Mouse (Mus musculus) intestine, embryonic 15.5 days (tissue): ENCODE data around the gene Cep19. TPM values are rescaled to one million over a fixed set of nuclear protein-coding genes. Genes with fewer than 3 reads are reported as not detected.

Experiments used
- ATAC-seq: fragments of 200-750 bp; cut with Nextera tagmentation; 2 replicates; pipeline ENCODE4 v1.8.0; 2017; ENCODE audit warnings: moderate TSS enrichment, moderate library complexity
- H3K27ac ChIP-seq: fragments of 300-500 bp; sonication (generic); 2 replicates; pipeline ENCODE4 v1.5.1; 2015; ENCODE audit warnings: mild to moderate bottlenecking, inconsistent platforms
- H3K27me3 ChIP-seq: fragments of 300-500 bp; sonication (generic); replicated peaks from 2 replicates; pipeline ENCODE4 v1.6.1; 2015; ENCODE audit warnings: inconsistent platforms
- H3K36me3 ChIP-seq: fragments of 300-500 bp; sonication (generic); 2 replicates; pipeline ENCODE4 v1.6.1; 2015; ENCODE audit warnings: inconsistent platforms
- H3K4me1 ChIP-seq: fragments of 300-500 bp; sonication (generic); replicated peaks from 2 replicates; pipeline ENCODE4 v1.6.1; 2015; ENCODE audit warnings: inconsistent platforms
- H3K4me2 ChIP-seq: fragments of 300-500 bp; sonication (generic); replicated peaks from 2 replicates; pipeline ENCODE4 v1.6.1; 2015; ENCODE audit warnings: mild to moderate bottlenecking, inconsistent platforms
- H3K4me3 ChIP-seq: fragments of 300-500 bp; sonication (generic); replicated peaks from 2 replicates; pipeline ENCODE4 v1.5.1; 2015; ENCODE audit warnings: inconsistent platforms
- H3K9ac ChIP-seq: fragments of 300-500 bp; sonication (generic); 2 replicates; pipeline ENCODE4 v1.6.1; 2015; ENCODE audit warnings: inconsistent platforms
- H3K9me3 ChIP-seq: fragments of 300-500 bp; sonication (generic); 2 replicates; pipeline ENCODE4 v1.6.1; 2016; ENCODE audit warnings: inconsistent platforms
- WGBS: fragments of 180-500 bp; shearing (Covaris S2); methylation state at CpG from one replicate; pipeline ENCODE4 v1.1.7; 2015; 5-methylcytosine and 5-hydroxymethylcytosine counted together
- polyA plus RNA-seq: library from polyadenylated mRNA; unstranded; fragments of >200 nt; fragmentation: Nextera tagmentation; extraction: Ambion mirVana; gene quantifications from 2 replicates; pipeline ENCODE4 v1.2.1, GENCODE M21; 2015

The Cep19 gene
- polyA plus RNA-seq, 1 experiment from 2014 or later = 29.4 TPM

DNA sequence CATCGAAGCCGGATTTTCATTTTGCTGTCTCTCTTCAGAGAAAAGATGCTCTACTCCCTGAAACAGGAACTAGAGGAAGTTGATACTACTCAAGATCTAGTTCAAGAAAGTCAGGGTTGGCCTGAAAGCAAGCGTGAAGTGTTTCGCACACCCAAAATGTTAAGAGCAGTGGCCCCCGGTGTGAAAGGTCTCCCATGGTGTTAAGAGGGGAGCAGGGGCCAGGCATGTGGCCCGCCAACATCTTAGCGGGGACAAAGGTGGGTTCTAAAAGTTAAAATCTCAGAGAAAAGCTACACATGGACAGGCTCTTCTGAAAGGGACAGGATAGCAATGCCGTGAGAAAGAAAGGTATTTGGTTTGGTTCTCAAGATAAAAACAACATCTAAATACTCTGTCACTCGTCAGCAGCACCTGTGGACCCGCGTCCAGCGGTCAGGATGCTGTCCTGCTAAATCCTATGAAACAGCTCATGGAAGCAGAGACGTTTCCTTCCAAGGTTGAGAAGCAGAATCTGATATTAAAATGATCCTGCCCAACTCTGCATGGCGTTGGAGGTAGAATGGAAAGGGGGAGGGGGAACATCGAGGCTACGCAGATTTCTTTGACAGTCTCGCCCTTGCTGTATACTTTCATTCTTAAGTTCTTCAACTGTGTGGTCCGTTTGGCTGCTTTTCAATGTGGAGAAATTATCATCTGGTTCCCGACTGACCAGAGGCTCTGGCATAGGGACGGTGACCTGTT lies 30.0 kb downstream of the Cep19 start:
- Histone ChIP-seq H3K9ac (no peak overlapping the region), H3K4me3 (peak overlapping the region; percentile 10)
- 72% methylated on average over 20 of the region's 20 CpGs for WGBS

DNA sequence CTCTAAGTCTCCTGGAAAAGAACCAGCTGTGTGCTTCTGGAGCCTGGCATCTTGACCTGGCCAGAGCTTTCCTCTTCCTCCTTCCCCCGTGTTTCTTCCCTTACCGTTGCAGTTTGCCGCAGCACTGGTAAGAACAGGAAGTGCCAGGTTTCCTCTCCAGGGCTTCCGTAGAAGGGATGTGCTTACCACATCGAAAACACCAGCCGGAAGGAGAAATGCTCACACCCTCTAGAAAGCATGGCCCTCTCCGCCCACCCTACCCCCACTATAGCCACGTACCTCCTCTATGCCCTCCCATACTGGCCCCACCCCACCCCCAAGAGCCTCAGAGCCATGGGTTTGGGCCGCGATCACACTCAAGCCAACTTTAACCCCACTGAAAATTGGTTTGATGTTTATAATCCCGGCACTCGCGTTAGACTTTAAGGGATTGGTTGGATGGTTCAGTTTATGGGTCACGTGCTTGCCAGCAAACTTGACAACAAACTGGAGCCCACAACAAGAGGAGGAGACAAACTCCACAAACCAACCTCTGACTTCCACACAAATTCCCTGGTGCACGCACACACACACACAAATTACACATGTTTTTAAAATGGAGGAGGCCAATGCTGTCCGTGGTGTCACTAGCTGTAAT lies 30.7 kb downstream of the Cep19 start:
- Histone ChIP-seq H3K27me3 (no peaks in the 10 kb centered on the region), H3K4me2 (peak overlapping the region; percentile 34), H3K4me1 (no peaks in the 10 kb centered on the region), H3K9ac (no peak overlapping the region), H3K9me3 (no peaks in the 10 kb centered on the region), H3K4me3 (peak overlapping the region; percentile 10), H3K36me3 (no peaks in the 10 kb centered on the region), H3K27ac (0 out of 2 replicates have a peak overlapping the region, but pooled peaks have one; percentile 36)
- WGBS = 59% methylated on average over 16 of the region's 16 CpGs
- peak; percentile 62; the same call in 1 of the 2 replicates for ATAC-seq

More for the DNA sequence above, 30.0 kb downstream of the Cep19 start:
- ATAC-seq = no peak
- H3K9me3 ChIP-seq = no peaks in the 10 kb centered on the region
- H3K27ac ChIP-seq = 0 out of 2 replicates have a peak overlapping the region, but pooled peaks have one; percentile 36
- H3K27me3 ChIP-seq = no peaks in the 10 kb centered on the region
- H3K4me2 ChIP-seq = peak overlapping the region; percentile 34
- H3K36me3 ChIP-seq = no peaks in the 10 kb centered on the region
- H3K4me1 ChIP-seq = no peaks in the 10 kb centered on the region

DNA sequence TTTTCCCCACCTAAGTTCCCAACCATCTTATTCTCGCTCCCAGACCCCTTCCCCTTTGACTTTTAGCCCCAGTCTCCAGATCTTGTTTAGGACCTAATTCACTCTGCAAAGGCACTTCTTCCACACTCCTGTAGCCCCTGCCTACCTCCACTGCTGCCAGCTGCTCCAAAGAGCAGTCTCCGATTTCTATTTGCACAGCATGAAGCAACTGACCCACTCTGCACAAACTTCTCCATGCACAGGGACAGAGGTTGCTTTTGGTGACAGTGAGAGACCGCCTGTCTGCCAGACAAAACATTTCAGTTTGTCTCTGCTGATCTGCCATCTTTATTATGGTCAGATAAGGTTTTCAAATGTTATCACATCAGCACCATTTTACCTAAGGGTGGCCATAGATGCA lies 33.5 kb downstream of the Cep19 start:
- Histone ChIP-seq H3K4me2 (no peak overlapping the region), H3K9me3 (no peaks in the 10 kb centered on the region), H3K27ac (no peak overlapping the region), H3K27me3 (no peaks in the 10 kb centered on the region), H3K9ac (no peak overlapping the region), H3K4me1 (no peaks in the 10 kb centered on the region), H3K4me3 (no peak overlapping the region), H3K36me3 (no peaks in the 10 kb centered on the region)
- 79% methylated on average over 3 of the region's 3 CpGs for WGBS
- no peak for ATAC-seq

DNA sequence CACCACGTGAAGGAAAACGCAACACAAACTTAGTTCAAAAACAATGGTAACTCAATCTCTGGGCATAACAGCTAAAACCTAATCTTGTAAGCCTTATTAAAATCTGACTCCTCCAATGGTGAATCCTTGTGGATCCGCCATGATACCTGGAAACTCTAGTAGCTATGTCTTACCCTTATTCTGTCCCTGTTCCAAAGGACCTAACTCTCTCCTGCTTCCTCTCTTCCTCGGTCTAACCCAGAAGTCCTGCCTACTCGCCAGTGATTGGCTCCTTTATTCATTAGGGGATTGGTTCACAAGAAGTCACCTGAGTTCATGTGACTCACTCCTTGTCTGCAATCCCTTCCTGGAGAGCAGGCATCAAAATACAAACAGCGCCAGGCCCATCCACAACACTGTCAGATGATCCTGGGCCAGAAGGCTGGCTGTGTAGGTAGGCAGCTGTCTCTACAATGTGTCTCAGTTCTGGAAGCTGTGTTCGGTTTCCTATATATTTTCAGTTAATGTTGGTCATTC lies 36.3 kb downstream of the Cep19 start:
- no peaks in the 10 kb centered on the region for H3K9me3 ChIP-seq
- no peak overlapping the region for H3K9ac ChIP-seq
- no peaks in the 10 kb centered on the region for H3K4me1 ChIP-seq
- H3K36me3 ChIP-seq = no peaks in the 10 kb centered on the region
- H3K4me3 ChIP-seq = no peak overlapping the region
- no peak overlapping the region for H3K27ac ChIP-seq
- H3K4me2 ChIP-seq = no peak overlapping the region
- WGBS = 84% methylated on average over 7 of the region's 7 CpGs
- no peaks in the 10 kb centered on the region for H3K27me3 ChIP-seq
- no peak for ATAC-seq

DNA sequence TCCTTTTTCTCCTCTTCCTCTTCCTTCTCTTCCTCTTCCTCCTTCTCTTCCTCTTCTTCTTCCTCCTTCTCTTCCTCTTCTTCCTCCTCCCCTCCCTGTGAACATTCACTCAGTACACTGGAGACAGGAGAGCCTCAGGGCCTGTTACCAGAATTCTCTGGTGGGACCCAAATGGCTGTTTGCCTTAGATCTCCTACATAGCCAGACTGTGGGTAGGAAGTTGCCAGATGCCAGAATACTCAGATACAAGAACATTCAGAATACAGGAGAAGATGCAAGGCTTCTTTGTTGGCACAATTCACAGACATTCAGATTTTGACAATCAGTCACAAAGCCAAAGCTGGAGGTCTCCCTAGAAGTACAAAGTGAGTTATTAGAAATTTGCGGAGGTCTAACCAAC lies 39.4 kb downstream of the Cep19 start:
- Histone ChIP-seq H3K4me1 (no peaks in the 10 kb centered on the region), H3K9me3 (no peaks in the 10 kb centered on the region), H3K9ac (no peak overlapping the region), H3K4me2 (no peak overlapping the region), H3K27me3 (no peaks in the 10 kb centered on the region), H3K36me3 (0 out of 2 replicates have a peak, but pooled peaks cover 6% of the 10 kb centered on the region), H3K27ac (no peak overlapping the region), H3K4me3 (no peak overlapping the region)
- no peak for ATAC-seq
- 85% methylated on average over 1 of the region's 1 CpGs for WGBS

DNA sequence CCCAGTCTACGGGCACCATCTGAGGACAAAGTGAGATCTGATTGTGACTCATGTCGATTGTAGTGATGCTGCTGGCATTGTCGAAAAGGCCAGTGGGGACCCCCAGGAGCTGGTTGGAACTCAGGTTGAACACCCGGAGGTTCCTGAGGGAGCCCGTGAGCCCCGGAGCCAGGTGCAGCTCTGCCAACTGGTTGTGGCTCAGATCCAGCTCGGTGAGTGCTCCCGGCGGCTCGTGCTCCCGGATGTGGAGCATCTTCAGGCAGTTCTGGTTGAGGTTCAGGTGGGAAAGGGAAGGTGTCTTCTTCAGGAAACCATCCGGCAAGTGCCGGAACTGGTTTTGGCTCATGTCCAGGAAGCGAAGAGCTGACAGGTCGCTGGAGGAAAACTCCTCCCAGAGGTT lies 44.2 kb downstream of the Cep19 start:
- Histone ChIP-seq H3K4me3 (no peak overlapping the region), H3K4me2 (no peak overlapping the region), H3K27ac (no peak overlapping the region), H3K27me3 (no peaks in the 10 kb centered on the region), H3K9ac (no peak overlapping the region), H3K4me1 (no peaks in the 10 kb centered on the region; the same call in 1 of the 2 replicates), H3K9me3 (no peaks in the 10 kb centered on the region), H3K36me3 (0 out of 2 replicates have a peak, but pooled peaks cover 8% of the 10 kb centered on the region)
- ATAC-seq = no peak
- WGBS = 91% methylated on average over 15 of the region's 15 CpGs

DNA sequence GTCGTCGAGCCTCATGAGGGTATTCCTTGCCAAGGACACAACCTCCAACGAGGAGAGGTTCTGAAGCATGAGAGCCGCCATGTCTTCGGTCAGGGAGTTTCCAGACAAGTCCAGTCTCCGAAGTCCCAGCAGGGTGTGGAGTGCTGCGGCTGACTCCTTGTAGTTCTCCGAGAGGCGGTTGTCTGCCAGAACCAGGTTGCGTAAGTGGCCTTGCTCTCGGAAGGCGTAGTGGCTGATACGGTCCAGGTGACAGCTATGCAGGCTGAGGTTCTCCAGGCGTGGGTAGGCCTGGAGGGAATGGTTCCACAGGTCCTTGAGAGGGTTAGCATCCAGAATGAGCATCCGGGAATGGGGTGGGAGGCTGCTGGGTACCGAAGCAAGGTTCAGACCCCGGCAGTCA lies 45.0 kb downstream of the Cep19 start:
- no peak for ATAC-seq
- H3K36me3 ChIP-seq = 0 out of 2 replicates have a peak, but pooled peaks cover 8% of the 10 kb centered on the region
- 90% methylated on average over 17 of the region's 17 CpGs for WGBS
- no peak overlapping the region for H3K27ac ChIP-seq
- no peaks in the 10 kb centered on the region for H3K9me3 ChIP-seq
- no peak overlapping the region for H3K4me2 ChIP-seq
- no peak overlapping the region for H3K4me3 ChIP-seq
- no peaks in the 10 kb centered on the region; the same call in 1 of the 2 replicates for H3K4me1 ChIP-seq
- H3K9ac ChIP-seq = no peak overlapping the region
- no peaks in the 10 kb centered on the region for H3K27me3 ChIP-seq

DNA sequence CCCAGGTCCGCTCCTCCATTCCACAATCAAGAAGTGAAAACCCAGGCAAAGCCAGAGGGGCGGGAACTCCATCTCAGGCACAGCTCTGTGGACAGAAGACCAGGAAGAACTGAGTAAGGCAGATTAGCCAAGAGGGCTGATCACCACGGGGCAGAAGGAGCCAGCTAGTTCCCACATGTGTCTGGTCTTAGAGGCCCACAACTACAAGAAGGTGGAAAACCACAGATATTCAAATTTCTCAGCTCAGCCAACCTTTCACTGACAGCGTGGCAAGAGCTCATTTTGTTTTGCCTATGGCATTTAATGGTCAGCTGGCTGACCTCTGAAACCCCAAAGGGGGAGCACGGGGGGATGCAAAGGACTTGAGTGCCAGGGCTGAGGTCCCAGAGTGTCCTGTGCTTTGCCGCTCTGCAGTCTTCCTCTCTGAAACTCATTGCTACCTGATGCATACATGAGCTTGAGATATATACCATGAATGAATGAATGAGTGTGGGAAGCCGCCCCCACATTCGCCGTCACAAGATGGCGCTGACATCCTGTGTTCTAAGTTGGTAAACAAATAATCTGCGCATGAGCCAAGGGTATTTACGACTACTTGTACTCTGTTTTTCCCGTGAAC lies 48.1 kb downstream of the Cep19 start:
- Histone ChIP-seq H3K27ac (no peak overlapping the region), H3K9me3 (no peaks in the 10 kb centered on the region), H3K9ac (no peak overlapping the region), H3K27me3 (no peaks in the 10 kb centered on the region), H3K4me1 (no peaks in the 10 kb centered on the region; the same call in 1 of the 2 replicates), H3K4me2 (peak overlapping the region; percentile 39), H3K36me3 (0 out of 2 replicates have a peak, but pooled peaks cover 8% of the 10 kb centered on the region), H3K4me3 (0 out of 2 replicates have a peak overlapping the region, but pooled peaks have one; percentile 18)
- 67% methylated on average over 12 of the region's 13 CpGs for WGBS
- no peak for ATAC-seq

DNA sequence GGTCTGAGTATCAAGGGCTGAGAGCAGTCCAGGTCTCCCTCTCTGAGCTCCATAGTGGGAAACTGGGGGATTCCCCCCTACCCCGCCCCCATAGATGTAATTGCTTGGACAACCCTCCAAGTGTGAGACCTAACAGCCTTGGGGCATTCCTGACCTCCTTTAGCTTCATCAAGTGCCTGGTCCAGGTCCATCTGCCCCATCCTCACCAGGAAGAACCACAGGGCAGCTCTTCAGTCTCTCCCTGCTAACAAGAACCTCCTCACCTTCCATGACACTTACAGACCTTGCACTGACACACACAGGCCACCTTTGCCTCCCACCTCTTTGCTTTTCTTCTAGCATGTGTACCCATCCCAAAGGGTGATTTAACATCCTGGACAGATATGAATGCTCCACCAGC lies 54.4 kb downstream of the Cep19 start:
- Histone ChIP-seq H3K36me3 (no peaks in the 10 kb centered on the region), H3K9ac (no peak overlapping the region), H3K27me3 (no peaks in the 10 kb centered on the region), H3K9me3 (no peaks in the 10 kb centered on the region), H3K27ac (no peak overlapping the region), H3K4me1 (no peaks in the 10 kb centered on the region), H3K4me2 (no peak overlapping the region), H3K4me3 (no peak overlapping the region)
- no peak for ATAC-seq
- WGBS = 96% methylated on average over 1 of the region's 1 CpGs

DNA sequence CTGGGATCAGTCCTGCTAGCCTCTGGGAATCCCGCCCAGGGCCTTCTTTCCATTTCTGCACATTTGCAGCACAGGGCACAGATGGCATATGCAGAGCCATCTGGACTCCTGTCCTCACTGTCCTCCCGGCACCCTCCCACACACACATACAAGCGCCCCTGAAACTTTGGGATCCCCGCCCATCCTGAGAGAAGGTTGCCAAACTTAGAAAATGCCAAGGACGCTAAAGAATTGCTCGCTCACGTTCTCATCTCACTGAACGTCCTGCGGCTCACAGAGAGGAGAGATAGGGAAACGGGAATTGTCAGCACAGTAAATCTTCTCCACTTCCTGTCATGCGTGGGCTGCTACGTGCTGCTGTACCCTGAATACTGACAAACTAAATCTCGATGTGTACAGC lies 54.8 kb downstream of the Cep19 start:
- Histone ChIP-seq H3K4me2 (no peak overlapping the region), H3K4me1 (no peaks in the 10 kb centered on the region), H3K27ac (no peak overlapping the region), H3K36me3 (no peaks in the 10 kb centered on the region), H3K9ac (no peak overlapping the region), H3K27me3 (no peaks in the 10 kb centered on the region), H3K9me3 (no peaks in the 10 kb centered on the region), H3K4me3 (no peak overlapping the region)
- WGBS = 48% methylated on average over 13 of the region's 13 CpGs
- ATAC-seq = no peak

DNA sequence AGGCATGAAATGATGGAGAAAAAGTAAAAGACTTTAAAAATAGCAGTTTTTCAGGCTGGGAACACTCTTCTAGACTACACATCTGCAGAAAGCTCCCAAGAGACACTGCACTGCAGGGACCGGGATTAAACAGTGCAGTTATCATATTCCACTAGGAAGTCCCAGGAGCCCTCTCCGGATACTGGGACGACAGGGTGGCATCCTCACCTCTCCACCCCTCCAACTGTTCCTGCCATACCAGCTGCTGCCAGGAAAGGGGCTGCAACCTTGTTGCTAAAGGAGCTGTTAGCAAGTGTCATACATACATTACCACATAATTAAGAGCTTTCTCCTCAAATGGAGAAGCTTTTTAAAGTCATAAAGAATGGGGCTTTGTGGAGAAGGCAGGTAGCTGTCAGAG lies 57.1 kb downstream of the Cep19 start:
- Histone ChIP-seq H3K27me3 (no peaks in the 10 kb centered on the region), H3K9ac (no peak overlapping the region), H3K4me1 (no peaks in the 10 kb centered on the region), H3K4me2 (no peak overlapping the region), H3K36me3 (no peaks in the 10 kb centered on the region), H3K4me3 (no peak overlapping the region), H3K27ac (no peak overlapping the region), H3K9me3 (no peaks in the 10 kb centered on the region)
- 38% methylated on average over 3 of the region's 3 CpGs for WGBS
- ATAC-seq = no peak

DNA sequence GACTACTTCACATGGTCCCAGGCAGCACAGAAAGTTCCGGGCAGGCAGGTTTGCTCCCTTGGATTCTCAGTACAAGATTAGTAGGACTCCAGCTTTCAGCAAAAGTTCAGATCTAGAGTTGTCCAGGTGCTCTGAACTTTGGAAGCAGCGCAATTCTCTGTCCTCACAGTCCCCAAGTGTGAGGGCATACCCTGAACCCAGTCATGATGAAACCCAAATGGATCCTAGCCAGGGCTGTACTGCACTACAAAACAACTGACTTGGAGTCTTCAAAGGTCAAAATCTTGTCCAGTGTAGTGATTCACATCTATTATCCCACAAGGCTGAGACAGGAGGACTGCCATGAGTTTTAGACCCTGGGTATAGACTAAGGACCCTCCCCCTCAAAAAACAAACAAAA lies 57.8 kb downstream of the Cep19 start:
- H3K9ac ChIP-seq = no peak overlapping the region
- no peaks in the 10 kb centered on the region for H3K27me3 ChIP-seq
- no peaks in the 10 kb centered on the region for H3K9me3 ChIP-seq
- no peaks in the 10 kb centered on the region for H3K4me1 ChIP-seq
- no peak for ATAC-seq
- H3K4me3 ChIP-seq = no peak overlapping the region
- H3K27ac ChIP-seq = no peak overlapping the region
- 83% methylated on average over 2 of the region's 2 CpGs for WGBS
- H3K36me3 ChIP-seq = no peaks in the 10 kb centered on the region
- no peak overlapping the region for H3K4me2 ChIP-seq
